Mouse (Mus musculus) neural tube, embryonic 10.5 days (tissue): ENCODE results near the gene Dscam.

Experiments
- DNase-seq: peaks from one replicate; pipeline ENCODE4 v3.0.0-alpha.2; 2017; ENCODE audit warnings: low spot score; ENCODE audit errors: extremely low spot score

Dscam gene

DNA sequence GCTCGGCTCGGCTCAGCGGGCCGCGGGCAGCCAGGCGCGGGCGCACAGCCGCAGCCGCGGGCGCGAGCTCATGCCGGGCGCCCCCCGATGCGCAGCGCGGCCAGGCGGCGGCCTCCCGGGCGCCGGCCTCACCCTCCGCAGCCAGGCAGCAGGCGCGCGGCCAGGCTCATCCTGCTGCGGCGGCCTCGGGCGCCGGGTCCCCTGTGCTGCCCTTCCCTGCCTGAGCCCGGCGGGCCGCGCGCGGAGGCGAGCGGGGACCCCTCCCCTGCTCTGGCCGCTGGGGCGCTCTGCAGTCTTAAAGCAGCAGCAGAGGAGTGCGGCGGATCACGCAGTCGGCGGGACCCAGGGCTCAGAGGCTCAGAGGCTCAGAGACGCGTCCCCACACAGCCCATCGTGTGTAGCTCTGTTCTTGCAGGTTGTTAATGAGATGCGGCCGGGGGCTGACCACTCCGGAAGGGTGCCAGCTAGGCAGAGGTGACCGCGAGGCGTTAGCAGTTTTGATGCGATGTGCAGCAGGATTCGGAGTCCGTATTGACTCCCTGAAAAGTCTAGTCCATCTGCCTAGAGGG is at the start of gene Dscam:
Gene Dscam, minus strand, starts transcription at position 240 of the 569 bp plus-strand sequence.
- DNase-seq, result peak; percentile 68

DNA sequence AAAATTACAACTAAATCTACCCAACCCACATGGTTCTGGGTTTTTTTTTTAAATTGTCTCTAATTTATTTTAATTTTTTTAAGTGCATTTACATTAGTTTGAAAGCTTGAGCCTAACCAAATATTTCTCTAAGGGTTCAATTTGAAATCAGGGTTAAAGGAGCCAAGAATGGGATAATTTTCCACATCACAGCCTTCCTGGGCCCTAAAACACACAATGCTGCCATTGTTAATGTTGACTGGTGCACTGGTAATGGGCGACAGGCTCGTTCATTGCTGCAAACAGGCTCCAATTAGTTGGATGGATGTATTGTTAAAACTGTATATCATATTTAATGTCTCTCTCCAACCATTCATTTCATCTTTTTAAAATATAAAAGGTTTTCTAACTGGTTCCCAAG is 48.8 kb upstream of the Dscam start:
- DNase-seq, result no peak

DNA sequence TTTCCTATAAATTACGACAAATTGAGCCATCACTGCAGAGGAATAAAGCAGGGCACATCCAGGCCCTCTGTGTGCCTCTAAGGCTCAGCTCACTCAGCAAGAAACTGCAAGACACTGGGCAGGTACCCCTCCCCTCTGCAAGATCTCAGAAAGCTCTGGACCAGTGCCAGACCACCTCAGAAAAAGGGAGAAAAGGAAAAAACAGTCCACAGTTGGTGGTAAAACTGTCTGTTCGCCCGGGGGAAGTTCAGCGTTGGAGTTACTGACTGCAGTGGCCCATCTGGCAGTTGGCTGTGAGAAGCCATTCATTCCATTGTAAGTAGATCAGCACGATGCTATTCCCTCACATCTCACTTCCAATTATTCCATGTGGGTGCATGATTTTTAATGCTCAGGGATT is 39.4 kb upstream of the Dscam start:
- DNase-seq, result no peak

DNA sequence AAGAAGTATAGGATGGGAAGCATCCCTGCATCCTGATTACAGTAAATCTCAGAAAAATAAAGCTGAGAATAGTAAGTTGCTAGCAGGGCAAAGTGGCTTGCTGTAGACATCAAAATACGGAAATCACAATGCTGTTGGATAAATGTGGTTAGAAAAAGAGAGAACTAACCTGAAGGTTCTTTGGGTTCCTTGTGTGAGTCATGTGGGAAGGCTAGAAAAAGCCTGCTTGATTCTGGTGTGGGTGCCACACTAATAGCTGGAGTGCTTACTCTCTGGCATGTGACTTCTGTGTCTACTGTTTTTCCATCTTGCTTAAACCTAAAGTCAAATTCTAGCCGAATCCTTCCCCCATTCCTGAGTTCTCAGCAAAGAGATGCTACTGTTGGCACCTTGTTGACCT is 37.7 kb upstream of the Dscam start:
- DNase-seq, result no peak

DNA sequence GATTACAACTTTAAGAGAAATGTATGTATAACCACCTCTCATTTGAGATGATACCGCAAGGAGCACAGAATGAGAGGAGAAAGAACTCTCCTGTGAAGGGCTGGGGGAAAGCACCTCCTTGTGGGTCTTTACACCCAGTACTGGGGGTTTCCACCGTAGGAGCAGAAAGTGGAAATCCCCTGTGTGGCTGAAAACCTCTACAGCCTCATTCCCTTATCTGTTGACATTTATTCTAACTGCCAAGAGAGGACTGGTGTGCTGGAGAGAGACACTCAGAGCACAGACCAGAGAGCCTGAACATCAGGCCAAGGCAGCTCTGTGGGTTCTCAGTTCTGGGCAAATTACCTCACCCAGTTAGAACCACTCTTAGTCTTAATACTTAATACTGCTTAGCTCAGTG is 33.5 kb upstream of the Dscam start:
- no peak for DNase-seq

DNA sequence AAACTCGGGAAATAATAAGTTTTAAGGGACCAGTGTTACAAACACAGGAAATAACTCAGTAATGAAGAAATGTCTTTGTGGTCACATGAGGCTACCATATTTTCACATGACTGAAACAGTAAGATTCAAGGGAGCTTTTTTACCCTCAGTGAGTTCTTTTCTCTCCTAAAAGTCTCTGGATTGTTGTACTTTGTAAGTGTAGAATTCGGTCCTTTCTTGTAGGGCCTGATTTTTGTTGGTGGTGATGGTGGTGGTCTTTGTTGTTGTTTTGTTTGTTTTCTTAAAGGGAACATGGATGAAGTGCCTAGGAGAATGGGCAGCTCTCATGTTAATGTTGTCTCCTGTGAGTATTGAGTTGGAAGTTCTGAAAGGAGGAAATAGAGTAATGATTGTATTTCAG is 33.0 kb upstream of the Dscam start:
- DNase-seq, result no peak

DNA sequence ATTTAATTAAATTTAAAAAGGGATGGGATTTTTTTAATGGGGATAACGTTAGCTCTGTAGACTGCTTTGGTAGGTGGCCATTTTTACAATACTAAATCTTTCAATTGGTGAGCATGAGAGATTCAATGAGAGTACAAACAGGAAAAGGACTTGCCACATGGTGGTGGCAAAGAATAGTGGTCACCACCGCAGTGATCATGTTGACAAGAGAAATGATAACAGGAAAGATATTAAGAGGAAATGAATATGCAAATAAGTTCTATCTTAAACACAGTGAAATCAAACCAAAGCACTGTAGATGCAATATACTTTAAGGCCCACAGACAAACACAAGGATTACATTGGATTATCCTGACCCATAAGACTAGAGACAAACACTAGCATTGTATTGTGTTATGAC is 24.1 kb upstream of the Dscam start:
- no peak for DNase-seq

DNA sequence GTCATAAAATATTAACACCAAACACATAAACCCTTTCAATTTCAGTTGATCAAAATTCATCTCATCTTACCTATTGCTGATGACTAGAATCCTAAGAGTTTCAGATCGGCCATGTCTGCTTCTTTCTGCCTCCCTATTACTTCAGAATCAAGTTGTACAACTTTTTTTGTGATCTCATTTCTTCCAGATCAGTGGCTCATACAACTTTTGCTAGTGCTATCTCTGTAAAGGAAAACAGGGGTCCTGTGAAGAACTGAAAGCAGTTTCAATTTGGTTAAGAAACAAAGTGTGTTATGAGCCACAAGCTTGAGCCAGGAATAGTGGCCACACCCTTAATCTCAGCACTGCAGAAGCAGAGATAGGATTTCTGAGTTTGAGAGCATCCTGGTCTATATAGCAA is 23.6 kb upstream of the Dscam start:
- no peak for DNase-seq

DNA sequence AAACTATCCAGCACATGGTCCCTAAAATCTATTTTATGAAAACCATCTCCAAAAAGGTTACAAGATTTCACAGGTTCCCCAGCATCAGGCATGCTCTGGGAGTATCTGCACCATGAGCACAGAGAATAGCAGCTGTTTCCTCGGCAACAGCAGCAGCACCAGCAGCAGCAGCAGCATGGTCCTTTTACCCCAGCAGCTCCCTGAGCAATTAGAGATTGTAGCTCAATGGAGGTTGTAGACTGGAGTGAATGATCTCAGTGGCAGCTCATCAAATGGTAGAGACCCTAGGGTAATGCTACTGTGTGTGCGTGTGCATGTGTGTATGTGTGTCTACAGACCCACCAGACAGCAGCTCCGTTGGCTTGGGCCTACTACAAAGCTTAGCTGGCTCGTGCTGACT is 21.7 kb upstream of the Dscam start:
- DNase-seq, result no peak

DNA sequence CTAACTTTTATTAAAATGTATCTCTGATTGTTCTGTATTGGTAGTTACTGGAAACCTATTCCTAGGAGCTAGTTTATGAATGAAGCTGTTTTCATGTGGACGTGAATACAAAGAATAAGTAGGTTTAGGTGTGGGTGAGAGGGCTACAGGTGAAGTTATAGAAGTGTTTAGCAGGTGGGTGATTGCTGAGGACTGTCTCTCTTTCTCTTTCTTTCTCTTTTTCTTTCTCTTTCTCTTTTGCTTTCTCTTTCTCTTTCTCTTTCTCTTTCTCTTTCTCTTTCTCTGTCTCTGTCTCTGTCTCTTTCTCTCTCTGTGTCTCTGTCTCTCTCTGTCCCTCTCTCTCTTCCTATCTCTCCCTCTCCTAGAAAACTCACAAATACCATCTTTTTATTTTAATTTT is 20.1 kb upstream of the Dscam start:
- no peak for DNase-seq

DNA sequence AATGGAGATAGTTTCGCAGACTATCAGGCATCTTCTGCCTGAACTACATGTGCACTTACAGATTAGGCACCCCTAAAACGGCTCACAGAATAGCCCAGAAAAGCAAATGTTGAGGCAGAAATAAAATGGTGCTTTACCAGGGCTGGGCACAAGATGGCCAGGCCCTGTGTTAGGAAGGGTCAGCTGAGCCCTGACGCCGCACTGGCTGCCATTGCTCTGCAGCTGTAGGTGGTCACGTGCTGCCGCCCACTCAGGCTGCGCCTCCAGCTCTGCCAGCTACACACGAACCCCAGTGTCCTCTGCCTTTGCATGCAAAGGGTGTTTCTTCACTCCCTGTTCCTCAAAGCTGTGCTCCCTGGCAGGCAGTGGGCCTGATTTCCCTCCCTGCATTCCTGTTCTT is 948 bp upstream of the Dscam start:
- DNase-seq, result no peak

DNA sequence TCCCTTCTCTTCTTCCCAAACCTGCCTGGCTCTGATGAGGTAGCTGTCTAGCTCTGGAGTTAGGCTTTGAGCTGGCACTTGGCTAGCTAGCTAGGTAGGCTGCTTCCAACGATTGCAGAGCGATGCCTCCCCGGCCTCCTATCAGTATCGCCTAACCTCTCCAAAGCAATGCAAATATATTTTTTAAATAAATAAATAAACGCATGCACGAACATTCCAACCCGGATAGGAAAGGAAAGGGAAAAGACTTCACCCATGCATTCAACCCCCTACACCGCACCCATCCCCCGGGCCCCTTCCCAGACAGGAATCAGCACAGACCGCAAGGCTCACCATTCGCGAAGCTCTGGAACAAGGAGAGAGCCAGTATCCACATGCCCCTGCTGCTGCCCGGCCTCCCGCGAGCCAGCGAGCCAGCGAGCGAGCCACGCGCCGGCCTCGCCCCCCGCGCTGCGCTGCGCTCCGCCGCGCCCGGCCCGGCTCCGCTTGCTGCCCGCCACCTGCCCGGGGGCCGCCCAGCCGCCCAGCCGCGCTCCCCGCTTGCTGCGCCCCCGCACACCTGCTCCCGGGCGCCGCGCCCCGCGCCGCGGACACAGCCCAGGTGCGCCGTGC is 545 bp downstream of the Dscam start:
- peak; percentile 57 for DNase-seq

DNA sequence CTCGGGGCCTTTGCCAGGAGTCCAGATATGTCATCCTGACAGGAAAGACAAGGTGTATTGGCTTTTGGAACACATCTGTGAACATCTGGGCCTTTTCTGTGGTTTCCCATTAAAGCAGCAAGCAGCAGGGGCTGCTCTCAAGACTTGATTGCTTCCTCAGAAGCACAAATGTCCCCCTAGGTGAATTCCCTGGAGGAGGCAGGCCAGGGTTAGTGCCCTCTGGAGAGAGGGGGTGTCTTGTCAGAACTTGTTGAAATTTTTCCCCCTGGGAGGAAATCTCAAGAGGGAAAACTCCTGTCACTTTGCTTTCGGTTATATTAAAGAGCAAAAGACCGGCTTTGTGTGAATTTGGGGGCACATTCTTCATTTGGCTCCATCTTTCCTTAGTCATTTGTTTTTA is 1.9 kb downstream of the Dscam start:
- no peak for DNase-seq

DNA sequence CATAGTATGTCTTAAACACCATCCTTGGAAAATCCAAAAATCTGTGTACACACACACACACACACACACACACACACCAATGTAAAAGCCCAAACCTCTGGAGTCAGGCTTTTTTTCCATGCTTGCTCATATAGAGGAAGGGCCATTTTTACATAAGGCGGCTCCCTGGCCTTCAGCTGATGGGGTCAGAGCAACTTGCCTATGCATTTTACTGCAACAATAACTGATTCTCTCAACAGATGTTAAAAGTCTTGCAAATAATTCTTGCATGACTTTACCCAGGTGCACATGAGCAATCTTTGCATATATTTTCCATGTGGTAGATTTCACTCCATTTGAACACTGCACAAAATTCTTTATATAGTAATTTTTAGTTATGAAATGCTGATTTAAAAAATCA is 2.5 kb downstream of the Dscam start:
- no peak for DNase-seq

DNA sequence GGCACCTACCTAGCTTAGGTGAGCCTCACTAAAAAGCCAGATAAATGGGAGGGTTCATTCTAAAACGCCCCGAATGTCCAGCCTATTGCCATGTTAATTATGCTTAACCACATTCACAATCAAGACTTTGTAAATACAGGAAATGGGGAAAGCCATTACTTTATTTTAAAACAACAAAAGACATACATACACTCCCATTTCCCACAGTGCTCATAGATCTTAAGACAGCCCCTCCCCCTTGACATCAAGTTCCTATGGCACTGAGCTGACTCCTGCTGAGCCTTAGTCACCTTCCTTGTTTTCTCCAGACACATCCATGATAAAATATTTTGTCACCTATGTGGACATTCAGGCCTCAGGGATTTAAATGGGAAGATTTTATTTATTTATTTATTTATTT is 4.4 kb downstream of the Dscam start:
- DNase-seq, result no peak

DNA sequence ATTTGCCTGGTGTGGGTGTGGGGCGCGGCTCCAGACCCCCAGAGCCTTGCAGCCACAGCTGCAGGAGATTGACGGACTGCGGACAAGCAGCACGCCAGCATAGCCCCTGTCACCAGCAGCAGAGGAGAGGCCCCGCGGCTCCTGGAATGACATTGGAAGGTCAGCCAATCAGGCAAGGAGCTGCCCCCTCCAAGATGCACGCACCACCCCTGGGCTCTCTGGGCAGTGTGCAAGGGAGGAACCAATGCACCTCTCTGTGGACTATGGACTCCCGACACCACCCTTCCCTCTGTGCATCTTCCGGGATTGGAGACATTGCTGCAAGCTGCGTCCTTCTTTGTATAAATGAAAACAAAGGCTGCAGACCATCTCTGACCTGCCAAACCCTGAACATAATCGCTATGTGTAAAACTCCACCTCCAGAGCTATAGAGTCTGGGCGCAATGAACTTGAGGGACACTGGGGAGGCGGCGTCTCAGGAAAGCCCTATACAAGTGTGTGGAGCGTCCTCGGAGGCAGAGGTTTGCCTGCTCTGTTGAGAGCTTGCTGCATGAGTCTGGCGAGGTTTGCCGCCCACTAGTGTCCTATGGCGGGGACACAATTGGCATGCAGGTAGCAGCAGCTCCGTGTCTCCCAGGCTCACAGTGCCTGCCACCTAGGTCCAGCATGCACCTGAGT is 5.0 kb downstream of the Dscam start:
- DNase-seq, result peak; percentile 60

DNA sequence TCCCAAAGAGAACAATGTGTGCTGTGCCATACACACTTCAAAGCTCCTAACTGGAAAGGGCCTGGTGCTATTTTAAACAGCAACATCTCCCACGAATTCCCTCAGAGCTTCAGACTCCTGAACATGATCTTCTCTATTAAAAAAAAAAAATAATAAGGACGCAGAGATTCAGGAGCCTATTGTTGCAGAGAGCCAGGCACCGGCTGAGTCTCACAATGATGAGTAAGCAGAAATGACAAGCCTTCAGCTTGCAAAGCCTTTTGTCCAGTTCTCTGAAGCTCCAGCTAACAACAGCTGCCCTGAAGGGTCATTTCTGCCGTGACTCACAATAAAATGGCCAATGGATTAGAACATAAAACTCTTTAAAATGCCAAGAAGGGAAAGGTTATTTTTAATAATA is 12.3 kb downstream of the Dscam start:
- no peak for DNase-seq

DNA sequence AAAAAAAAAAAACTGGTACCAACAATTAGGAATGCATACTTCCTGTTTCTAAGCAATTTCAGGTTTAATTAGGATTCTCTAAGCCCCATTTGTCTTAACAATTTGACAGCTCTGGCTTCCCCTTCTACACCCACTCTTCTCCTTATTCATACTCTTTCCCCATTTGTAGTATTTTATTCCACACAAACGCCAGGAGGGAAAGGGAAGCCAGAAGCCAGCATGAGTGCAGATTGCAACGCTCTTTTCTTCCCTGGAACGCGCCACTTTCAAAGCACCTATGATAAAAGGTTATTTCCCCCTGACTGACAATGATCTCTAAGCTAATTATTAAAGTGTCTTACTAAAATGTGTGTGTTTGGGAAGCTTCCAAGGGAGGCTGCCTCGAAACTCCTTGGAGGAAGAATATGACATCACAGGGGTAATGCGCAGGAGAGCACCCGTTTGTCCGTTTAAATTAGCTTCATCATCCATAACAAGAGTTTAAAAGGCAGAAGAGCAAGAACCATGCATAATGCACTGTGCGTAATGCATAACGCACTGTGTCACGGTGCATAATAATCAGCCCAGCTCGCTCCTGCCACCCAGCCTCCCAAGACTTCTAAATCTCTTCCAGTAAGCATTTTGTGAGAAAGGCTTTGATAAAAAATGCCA is 25.9 kb downstream of the Dscam start:
- no peak for DNase-seq

DNA sequence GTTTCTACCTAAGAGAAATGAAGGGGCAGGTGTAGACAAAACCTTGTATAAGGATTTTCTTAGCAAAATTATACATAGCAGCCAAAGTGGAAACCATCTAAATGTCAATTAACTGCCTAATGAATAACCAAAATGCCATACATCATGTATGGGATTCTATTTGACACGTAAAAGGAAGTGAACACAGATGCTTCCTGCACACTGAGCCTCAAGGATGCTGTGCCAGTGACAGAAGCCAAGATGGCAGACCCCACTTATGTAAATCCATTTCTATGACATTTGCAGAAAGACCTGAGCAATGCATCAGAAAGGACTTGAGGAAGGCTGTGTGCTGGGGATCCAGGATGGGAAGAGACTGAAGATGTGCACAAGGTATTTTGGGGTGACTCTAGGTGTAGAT is 28.6 kb downstream of the Dscam start:
- DNase-seq, result no peak

DNA sequence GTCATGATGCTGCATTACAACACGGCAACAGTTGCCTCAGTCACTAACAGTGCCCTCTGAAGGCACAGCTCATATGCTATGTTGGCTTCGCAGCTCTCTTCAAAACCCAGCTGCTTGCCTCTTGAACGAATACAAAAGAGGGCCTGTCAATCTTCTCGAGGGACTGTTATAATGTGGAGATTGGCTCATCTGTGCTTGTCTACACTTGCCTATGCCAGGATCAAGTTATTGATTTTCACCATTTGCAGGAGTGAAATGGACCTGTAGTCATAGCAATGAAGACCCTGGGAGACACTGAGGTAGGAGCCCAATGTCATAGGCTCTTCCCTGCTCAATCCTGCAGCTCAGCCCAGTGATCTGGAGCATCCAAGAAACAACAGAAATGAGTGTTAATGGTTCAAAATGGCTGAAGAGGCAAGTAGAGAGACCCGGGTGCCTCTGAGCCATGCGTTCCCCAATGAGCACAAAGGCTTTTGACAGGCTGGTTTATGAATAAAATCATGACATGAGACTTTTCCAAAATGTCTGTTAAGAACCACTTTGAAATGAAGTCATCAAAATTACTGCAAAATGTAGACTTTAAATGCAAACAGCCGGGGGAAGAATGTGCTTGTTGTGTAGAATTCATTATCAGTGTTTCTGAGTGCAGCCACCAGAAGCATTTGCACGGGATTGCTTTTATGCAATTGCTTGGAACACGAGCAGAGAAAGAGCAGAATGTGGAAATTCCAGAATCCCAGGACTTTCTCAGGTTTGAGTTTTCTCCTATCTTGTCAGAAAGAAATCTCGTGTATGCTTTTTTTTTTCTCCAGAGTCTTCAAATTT is 35.3 kb downstream of the Dscam start:
- DNase-seq, result no peak

DNA sequence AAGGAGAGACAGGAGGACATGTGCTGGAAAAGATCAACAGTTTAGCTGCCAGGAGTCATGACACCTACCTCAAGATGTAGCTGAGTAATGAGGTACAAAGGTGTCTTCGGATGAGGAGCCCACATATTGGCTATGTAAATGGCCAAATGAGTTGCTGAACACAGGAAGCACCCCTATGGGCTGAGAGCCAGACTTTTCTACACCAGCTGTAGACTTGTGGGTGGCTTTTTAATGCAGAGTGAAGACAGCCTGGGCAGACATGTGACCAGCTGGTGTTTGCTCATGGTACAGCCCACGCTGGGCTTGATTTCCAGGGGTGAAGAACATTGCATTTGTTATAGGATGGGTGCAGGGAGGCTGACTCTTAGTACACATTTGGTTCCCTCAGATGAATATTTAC is 43.3 kb downstream of the Dscam start:
- no peak for DNase-seq

DNA sequence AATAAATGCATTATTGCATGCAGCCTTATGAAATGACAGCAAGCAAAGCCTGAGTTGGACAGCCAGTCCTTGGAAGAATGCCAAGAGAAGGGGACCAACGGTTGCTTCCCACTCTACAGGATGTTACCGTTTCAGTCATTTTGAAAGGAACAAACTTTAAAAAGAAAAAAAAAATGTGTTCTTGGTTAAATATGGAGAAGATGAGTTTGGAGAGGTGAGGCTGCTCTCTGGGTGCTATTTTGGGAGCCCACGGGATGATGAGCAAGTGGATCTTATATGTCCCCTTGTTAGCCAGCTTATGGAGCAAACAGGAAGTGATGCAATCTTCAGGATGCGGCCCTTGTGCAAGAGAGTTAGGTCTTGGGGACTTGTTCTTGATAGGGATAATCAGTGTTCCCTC is 60.5 kb downstream of the Dscam start:
- no peak for DNase-seq
